Mouse (Mus musculus): ENCODE measurements around the gene Gatad2b.
"Not testable (repeated sequence)": the region's sequence is repeated elsewhere in the genome, so short reads cannot be mapped to it uniquely, and the experiment has no call there.

The Gatad2b gene

GRCm38 (mm10) chr3:90309589-90309988, 16.6 kb downstream of the Gatad2b start:
- no peak for DNase-seq (ENCODE audit: low spot score)

GRCm38 (mm10) chr3:90313367-90313766, 20.4 kb downstream of the Gatad2b start:
- DNase-seq (ENCODE audit: low spot score) = no peak

- no peak for DNase-seq (ENCODE audit: low spot score)
Observed at GRCm38 (mm10) chr3:90314241-90314640, 21.3 kb downstream of the Gatad2b start.

- no peak for DNase-seq (ENCODE audit: low spot score)
Observed at GRCm38 (mm10) chr3:90322289-90322688, 29.3 kb downstream of the Gatad2b start.

GRCm38 (mm10) chr3:90323119-90323518, 30.1 kb downstream of the Gatad2b start:
- DNase-seq (ENCODE audit: low spot score) = peak; percentile 73

GRCm38 (mm10) chr3:90332485-90332884, 39.5 kb downstream of the Gatad2b start:
- no peak for DNase-seq (ENCODE audit: low spot score)

- no peak for DNase-seq (ENCODE audit: low spot score)
Observed at GRCm38 (mm10) chr3:90335517-90335916, 42.5 kb downstream of the Gatad2b start.

- no peak for DNase-seq (ENCODE audit: low spot score)
Observed at GRCm38 (mm10) chr3:90338190-90338589, 45.2 kb downstream of the Gatad2b start.

GRCm38 (mm10) chr3:90340177-90340576, 47.2 kb downstream of the Gatad2b start:
- DNase-seq (ENCODE audit: low spot score) = no peak

- DNase-seq (ENCODE audit: low spot score) = not testable (repeated sequence)
Observed at GRCm38 (mm10) chr3:90342853-90343252, 49.9 kb downstream of the Gatad2b start.

GRCm38 (mm10) chr3:90347847-90348246, 54.9 kb downstream of the Gatad2b start:
- DNase-seq (ENCODE audit: low spot score) = no peak

GRCm38 (mm10) chr3:90357959-90358358, 65.0 kb downstream of the Gatad2b start:
- no peak for DNase-seq (ENCODE audit: low spot score)

- DNase-seq (ENCODE audit: low spot score) = no peak
Observed at GRCm38 (mm10) chr3:90359230-90359629, 66.3 kb downstream of the Gatad2b start.

- DNase-seq (ENCODE audit: low spot score) = no peak
Observed at GRCm38 (mm10) chr3:90361476-90361875, 68.5 kb downstream of the Gatad2b start.

GRCm38 (mm10) chr3:90362346-90362745, 69.4 kb downstream of the Gatad2b start:
- no peak for DNase-seq (ENCODE audit: low spot score)

GRCm38 (mm10) chr3:90367001-90367632, 74.1 kb downstream of the Gatad2b start:
- DNase-seq (ENCODE audit: low spot score) = no peak

GRCm38 (mm10) chr3:90369041-90369440, 76.1 kb downstream of the Gatad2b start:
- no peak for DNase-seq (ENCODE audit: low spot score)

- DNase-seq (ENCODE audit: low spot score) = no peak
Observed at GRCm38 (mm10) chr3:90371857-90372256, 78.9 kb downstream of the Gatad2b start.

GRCm38 (mm10) chr3:90372817-90373216, 79.8 kb downstream of the Gatad2b start:
- DNase-seq (ENCODE audit: low spot score) = no peak

- peak; percentile 94 for DNase-seq (ENCODE audit: low spot score)
Observed at GRCm38 (mm10) chr3:90373432-90374028, 80.6 kb downstream of the Gatad2b start.

- no peak for DNase-seq (ENCODE audit: low spot score)
Observed at GRCm38 (mm10) chr3:90374368-90374767, 81.4 kb downstream of the Gatad2b start.

GRCm38 (mm10) chr3:90375562-90376246, 82.7 kb downstream of the Gatad2b start:
- DNase-seq (ENCODE audit: low spot score) = no peak

- DNase-seq (ENCODE audit: low spot score) = no peak
Observed at GRCm38 (mm10) chr3:90376247-90376585, 83.2 kb downstream of the Gatad2b start.
